Mouse (Mus musculus) erythroid progenitor cell, adult 5-6 weeks (primary cell): ENCODE data around the gene Gm21677. TPM values are rescaled to one million over a fixed set of nuclear protein-coding genes. Genes with fewer than 3 reads are reported as not detected.
"Not testable (repeated sequence)": the region's sequence is repeated elsewhere in the genome, so short reads cannot be mapped to it uniquely, and the experiment has no call there.

Experiments
- ATAC-seq: replicated peaks from 2 replicates; pipeline ENCODE4 v1.8.0; 2016; ENCODE audit warnings: moderate number of reproducible peaks, mild to moderate bottlenecking, moderate TSS enrichment, inconsistent platforms; ENCODE audit not compliant: poor library complexity, low FRiP score, severe bottlenecking
- total RNA-seq, 2 experiments: library from RNA; stranded (forward) in 1 of 2; stranded (reverse) in 1 of 2; fragments of 150-400 nt in 1 of 2; fragments of 186-747, 209-891 nt in 1 of 2; gene quantifications; 2 replicates each; pipeline versions ENCODE4 v1.2.3 to v1.2.4; 2015 to 2017; ENCODE audit warnings: low replicate concordance in 2 of 2

Gm21677 gene
- total RNA-seq (2015; ENCODE audit: low replicate concordance), result not detected in 2 replicates
- not detected in 2 replicates for total RNA-seq (2017; ENCODE audit: low replicate concordance)

- not testable (repeated sequence) for ATAC-seq
Observed at GRCm38 (mm10) chrY:3306349-3306748, at the start of gene Gm21677. Gene Gm21677, minus strand, starts transcription at chrY:3306449.

- not testable (repeated sequence) for ATAC-seq
Observed at GRCm38 (mm10) chrY:3345229-3345628, 39.0 kb upstream of the Gm21677 start, which contains the start of gene Gm21693. Gene Gm21693, minus strand, starts transcription at chrY:3345329.

- not testable (repeated sequence) for ATAC-seq
Observed at GRCm38 (mm10) chrY:3340661-3341060, 34.4 kb upstream of the Gm21677 start.

Other genes with a start within 250 kb of the Gm21677 start
- gene Gm21693, start 38.9 kb upstream of the Gm21677 start, total RNA-seq (2015; ENCODE audit: low replicate concordance), result not detected in 2 replicates
- not detected in 2 replicates for gene Gm21693, start 38.9 kb upstream of the Gm21677 start, total RNA-seq (2017; ENCODE audit: low replicate concordance)
- gene Gm21704, start 103.7 kb upstream of the Gm21677 start, total RNA-seq (2015; ENCODE audit: low replicate concordance), result not detected in 2 replicates
- gene Gm21704, start 103.7 kb upstream of the Gm21677 start, total RNA-seq (2017; ENCODE audit: low replicate concordance), result not detected in 2 replicates
- gene Gm21708, start 103.7 kb upstream of the Gm21677 start, total RNA-seq (2015; ENCODE audit: low replicate concordance), result not detected in 2 replicates
- gene Gm21708, start 103.7 kb upstream of the Gm21677 start, total RNA-seq (2017; ENCODE audit: low replicate concordance), result not detected in 2 replicates